Mouse (Mus musculus) ZHBTc4 (cell line): ENCODE measurements around the gene Mpzl1.

Experiments used
- DNase-seq: peaks from one replicate; pipeline ENCODE4 v3.0.0-alpha.2; 2011; ENCODE audit warnings: low read depth, low spot score

The Mpzl1 gene

GRCm38 (mm10) chr1:165616652-165617051 is 17.7 kb downstream of the Mpzl1 start:
- DNase-seq, result no peak

- DNase-seq, result no peak
Observed at GRCm38 (mm10) chr1:165614793-165615192, 19.5 kb downstream of the Mpzl1 start.

GRCm38 (mm10) chr1:165613926-165614325 is 20.4 kb downstream of the Mpzl1 start:
- peak; percentile 82 for DNase-seq

GRCm38 (mm10) chr1:165612714-165613113 is 21.6 kb downstream of the Mpzl1 start:
- DNase-seq, result no peak

GRCm38 (mm10) chr1:165610321-165610999 is 23.9 kb downstream of the Mpzl1 start:
- no peak for DNase-seq

- peak; percentile 63 for DNase-seq
Observed at GRCm38 (mm10) chr1:165609495-165610320, 24.6 kb downstream of the Mpzl1 start.

GRCm38 (mm10) chr1:165608904-165609303 is 25.4 kb downstream of the Mpzl1 start:
- DNase-seq, result no peak

- no peak for DNase-seq
Observed at GRCm38 (mm10) chr1:165605774-165606173, 28.6 kb downstream of the Mpzl1 start.

- no peak for DNase-seq
Observed at GRCm38 (mm10) chr1:165605108-165605507, 29.2 kb downstream of the Mpzl1 start.

- DNase-seq, result no peak
Observed at GRCm38 (mm10) chr1:165604203-165604602, 30.1 kb downstream of the Mpzl1 start.

- DNase-seq, result no peak
Observed at GRCm38 (mm10) chr1:165603218-165603617, 31.1 kb downstream of the Mpzl1 start.

GRCm38 (mm10) chr1:165601775-165602280 is 32.5 kb downstream of the Mpzl1 start:
- DNase-seq, result peak; percentile 60

GRCm38 (mm10) chr1:165594699-165595421 is 39.5 kb downstream of the Mpzl1 start:
- DNase-seq, result no peak

GRCm38 (mm10) chr1:165592295-165593082 is 41.8 kb downstream of the Mpzl1 start:
- DNase-seq, result no peak

- DNase-seq, result no peak
Observed at GRCm38 (mm10) chr1:165590760-165591159, 43.6 kb downstream of the Mpzl1 start.

- DNase-seq, result no peak
Observed at GRCm38 (mm10) chr1:165589280-165590048, 44.9 kb downstream of the Mpzl1 start.

- no peak for DNase-seq
Observed at GRCm38 (mm10) chr1:165587845-165588244, 46.5 kb downstream of the Mpzl1 start.

GRCm38 (mm10) chr1:165586366-165586765 is 48.0 kb downstream of the Mpzl1 start:
- no peak for DNase-seq

GRCm38 (mm10) chr1:165585389-165586104 is 48.8 kb downstream of the Mpzl1 start:
- DNase-seq, result peak; percentile 52
